Mouse (Mus musculus) embryonic facial prominence, embryonic 13.5 days (tissue): ENCODE measurements around the gene Fam71e2. TPM values are rescaled to one million over a fixed set of nuclear protein-coding genes. Genes with fewer than 3 reads are reported as not detected.

Experiments used
- ATAC-seq: fragments of 200-750 bp; cut with Nextera tagmentation; 2 replicates; pipeline ENCODE4 v1.8.0; 2017; ENCODE audit warnings: low read depth; ENCODE audit not compliant: insufficient number of reproducible peaks, insufficient read depth, low FRiP score, low TSS enrichment
- H3K27ac ChIP-seq: fragments of 300-500 bp; sonication (generic); 2 replicates; pipeline ENCODE4 v1.5.1; 2015; ENCODE audit warnings: moderate library complexity, mild to moderate bottlenecking, inconsistent platforms
- H3K27me3 ChIP-seq: fragments of 300-500 bp; sonication (generic); 2 replicates; pipeline ENCODE4 v1.6.1; 2015; ENCODE audit warnings: mild to moderate bottlenecking, inconsistent platforms
- H3K36me3 ChIP-seq: fragments of 300-500 bp; sonication (generic); 2 replicates; pipeline ENCODE4 v1.6.1; 2015; ENCODE audit warnings: mild to moderate bottlenecking, inconsistent platforms
- H3K4me1 ChIP-seq: fragments of 300-500 bp; sonication (generic); 2 replicates; pipeline ENCODE4 v1.6.1; 2015; ENCODE audit warnings: inconsistent platforms
- H3K4me2 ChIP-seq: fragments of 300-500 bp; sonication (generic); 2 replicates; pipeline ENCODE4 v1.6.1; 2015; ENCODE audit warnings: moderate library complexity, mild to moderate bottlenecking, inconsistent platforms
- H3K4me3 ChIP-seq: fragments of 300-500 bp; sonication (generic); 2 replicates; pipeline ENCODE4 v1.5.1; 2015; ENCODE audit warnings: mild to moderate bottlenecking, inconsistent platforms
- H3K9ac ChIP-seq: fragments of 300-500 bp; sonication (generic); 2 replicates; pipeline ENCODE4 v1.6.1; 2015; ENCODE audit warnings: mild to moderate bottlenecking, inconsistent platforms
- H3K9me3 ChIP-seq: fragments of 300-500 bp; sonication (generic); 2 replicates; pipeline ENCODE4 v1.6.1; 2016; ENCODE audit warnings: inconsistent platforms
- WGBS: fragments of 180-500 bp; shearing (Covaris S2); methylation state at CpG from one replicate; pipeline ENCODE4 v1.1.7; 2015; ENCODE audit warnings: mixed read lengths; 5-methylcytosine and 5-hydroxymethylcytosine counted together
- polyA plus RNA-seq: library from polyadenylated mRNA; unstranded; fragments of >200 nt; fragmentation: Nextera tagmentation; extraction: Ambion mirVana; gene quantifications from 2 replicates; pipeline ENCODE4 v1.2.1, GENCODE M21; 2015

Gene Fam71e2
- polyA plus RNA-seq, 1 experiment from 2014 or later: not detected

GRCm38 (mm10) chr7:4746326-4746980 lies 24.6 kb downstream of the Fam71e2 start:
- no peak for ATAC-seq
- Histone ChIP-seq H3K27me3 (no peaks in the 10 kb centered on the region), H3K9me3 (no peaks in the 10 kb centered on the region), H3K4me3 (no peak overlapping the region), H3K36me3 (peaks cover 53% of the 10 kb centered on the region), H3K9ac (no peak overlapping the region), H3K4me1 (peaks cover 13% of the 10 kb centered on the region), H3K4me2 (no peak overlapping the region), H3K27ac (no peak overlapping the region)
- WGBS: 88% methylated on average over 22 of the region's 22 CpGs

DNA sequence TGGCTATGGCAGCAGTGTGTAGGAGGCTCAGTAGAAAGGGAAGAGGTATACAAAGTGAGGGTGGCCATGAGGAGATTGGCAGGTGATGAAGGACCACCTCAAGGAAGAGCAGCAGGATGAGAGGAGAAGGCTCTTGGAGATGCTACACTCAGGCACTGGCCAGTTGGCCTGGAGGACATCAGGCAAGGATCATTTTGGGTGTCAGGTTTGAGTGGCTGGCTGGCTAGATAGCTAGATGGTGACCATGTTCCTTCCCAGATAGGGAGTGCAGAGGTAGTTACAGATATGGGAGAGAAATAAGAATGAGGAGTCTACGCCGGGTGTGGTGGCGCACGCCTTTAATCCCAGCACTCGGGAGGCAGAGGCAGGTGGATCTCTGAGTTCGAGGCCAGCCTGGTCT lies 26.2 kb downstream of the Fam71e2 start:
- WGBS: 94% methylated on average over 6 of the region's 6 CpGs
- Histone ChIP-seq H3K9me3 (no peaks in the 10 kb centered on the region), H3K27ac (no peak overlapping the region), H3K4me1 (peaks cover 17% of the 10 kb centered on the region), H3K27me3 (no peaks in the 10 kb centered on the region), H3K36me3 (peaks cover 53% of the 10 kb centered on the region), H3K9ac (no peak overlapping the region), H3K4me3 (no peak overlapping the region), H3K4me2 (no peak overlapping the region)
- no peak for ATAC-seq

GRCm38 (mm10) chr7:4743354-4743753 lies 27.7 kb downstream of the Fam71e2 start:
- ATAC-seq: no peak
- H3K4me3 ChIP-seq: no peak overlapping the region
- H3K27me3 ChIP-seq: no peaks in the 10 kb centered on the region
- peaks cover 24% of the 10 kb centered on the region for H3K4me1 ChIP-seq
- H3K9me3 ChIP-seq: no peaks in the 10 kb centered on the region
- H3K36me3 ChIP-seq: peaks cover 50% of the 10 kb centered on the region
- H3K27ac ChIP-seq: no peak overlapping the region
- no peak overlapping the region for H3K9ac ChIP-seq
- H3K4me2 ChIP-seq: no peak overlapping the region
- 72% methylated on average over 2 of the region's 2 CpGs for WGBS

GRCm38 (mm10) chr7:4742482-4742819 lies 28.7 kb downstream of the Fam71e2 start:
- Histone ChIP-seq H3K9ac (peak overlapping the region; percentile 52; the same call in 1 of the 2 replicates), H3K36me3 (peaks cover 50% of the 10 kb centered on the region), H3K9me3 (no peaks in the 10 kb centered on the region), H3K27me3 (no peaks in the 10 kb centered on the region), H3K4me1 (peaks cover 24% of the 10 kb centered on the region), H3K27ac (no peak overlapping the region), H3K4me3 (no peak overlapping the region), H3K4me2 (no peak overlapping the region)
- WGBS: 89% methylated on average over 6 of the region's 6 CpGs
- ATAC-seq: no peak

GRCm38 (mm10) chr7:4741672-4742481 lies 29.2 kb downstream of the Fam71e2 start:
- Histone ChIP-seq H3K27me3 (no peaks in the 10 kb centered on the region), H3K36me3 (peaks cover 46% of the 10 kb centered on the region), H3K9ac (peak overlapping the region; percentile 89), H3K4me2 (peak overlapping the region; percentile 82), H3K4me3 (peak overlapping the region; percentile 75; the same call in 1 of the 2 replicates), H3K27ac (0 out of 2 replicates have a peak overlapping the region, but pooled peaks have one; percentile 92), H3K9me3 (no peaks in the 10 kb centered on the region), H3K4me1 (peaks cover 24% of the 10 kb centered on the region)
- ATAC-seq: no peak
- WGBS: 85% methylated on average over 21 of the region's 21 CpGs

GRCm38 (mm10) chr7:4741151-4741550 lies 30.0 kb downstream of the Fam71e2 start:
- H3K4me3 ChIP-seq: peak overlapping the region; percentile 75
- peaks cover 39% of the 10 kb centered on the region for H3K36me3 ChIP-seq
- ATAC-seq: no peak
- no peaks in the 10 kb centered on the region for H3K27me3 ChIP-seq
- H3K9ac ChIP-seq: peak overlapping the region; percentile 89
- no peaks in the 10 kb centered on the region for H3K9me3 ChIP-seq
- 10% methylated on average over 4 of the region's 4 CpGs for WGBS
- peak overlapping the region; percentile 92 for H3K27ac ChIP-seq
- peaks cover 24% of the 10 kb centered on the region for H3K4me1 ChIP-seq
- H3K4me2 ChIP-seq: peak overlapping the region; percentile 82

GRCm38 (mm10) chr7:4740309-4740727 lies 30.8 kb downstream of the Fam71e2 start:
- H3K27me3 ChIP-seq: no peaks in the 10 kb centered on the region
- H3K4me1 ChIP-seq: peaks cover 24% of the 10 kb centered on the region
- H3K4me3 ChIP-seq: peak overlapping the region; percentile 75
- peak overlapping the region; percentile 92 for H3K27ac ChIP-seq
- H3K9ac ChIP-seq: peak overlapping the region; percentile 89
- H3K36me3 ChIP-seq: peaks cover 30% of the 10 kb centered on the region
- ATAC-seq: no peak; the same call in 1 of the 2 replicates
- peak overlapping the region; percentile 82 for H3K4me2 ChIP-seq
- under 1% methylated on average over 14 of the region's 14 CpGs for WGBS
- no peaks in the 10 kb centered on the region for H3K9me3 ChIP-seq

DNA sequence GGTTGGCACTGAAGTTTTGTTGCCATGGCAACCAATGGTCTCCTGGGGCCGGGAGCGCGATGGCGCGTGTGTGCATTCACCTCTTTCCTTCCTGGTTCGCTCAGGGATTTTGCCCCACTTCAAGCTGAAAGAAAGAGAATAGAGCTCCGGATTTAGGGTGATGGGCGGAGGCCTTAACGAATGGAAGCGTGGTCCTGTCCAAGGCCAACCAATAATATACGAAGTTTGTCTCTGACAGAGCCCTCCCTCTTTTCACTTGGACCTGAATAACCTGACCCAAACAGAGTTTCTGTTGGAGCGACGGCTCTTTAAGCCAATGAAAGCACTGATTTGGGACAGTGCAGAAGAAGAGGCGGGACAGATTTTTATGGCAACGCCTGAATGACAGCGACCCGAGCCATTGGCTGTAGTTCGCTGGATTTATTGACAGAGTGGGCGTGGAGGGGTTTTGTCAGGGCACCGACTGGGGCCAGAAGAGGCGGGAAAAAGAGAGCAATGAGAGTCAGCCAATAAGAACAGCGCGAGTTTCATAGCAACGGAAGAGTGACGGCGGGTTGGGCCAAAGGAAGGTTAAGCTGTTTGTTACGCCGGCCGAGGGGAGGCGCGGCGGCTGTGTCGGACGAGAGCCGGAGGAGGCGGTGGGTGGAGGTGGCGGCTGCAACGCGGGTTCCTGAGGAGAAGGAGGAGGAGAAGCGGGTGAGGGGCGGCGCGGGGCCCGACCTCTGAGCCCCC lies 31.4 kb downstream of the Fam71e2 start, which contains the start of gene Kmt5c:
TSS of gene Kmt5c (plus strand) at position 572 of the 732 bp plus-strand sequence.
- peaks cover 27% of the 10 kb centered on the region for H3K36me3 ChIP-seq
- H3K27me3 ChIP-seq: no peaks in the 10 kb centered on the region
- peaks cover 24% of the 10 kb centered on the region for H3K4me1 ChIP-seq
- H3K9ac ChIP-seq: peak within 1 kb of the TSS; percentile 89
- peak within 1 kb of the TSS; percentile 75 for H3K4me3 ChIP-seq
- peak within 1 kb of the TSS; percentile 82 for H3K4me2 ChIP-seq
- peak; percentile 99 for ATAC-seq
- H3K9me3 ChIP-seq: no peaks in the 10 kb centered on the region
- peak within 1 kb of the TSS; percentile 92 for H3K27ac ChIP-seq
- under 1% methylated on average over 38 of the region's 44 CpGs for WGBS

DNA sequence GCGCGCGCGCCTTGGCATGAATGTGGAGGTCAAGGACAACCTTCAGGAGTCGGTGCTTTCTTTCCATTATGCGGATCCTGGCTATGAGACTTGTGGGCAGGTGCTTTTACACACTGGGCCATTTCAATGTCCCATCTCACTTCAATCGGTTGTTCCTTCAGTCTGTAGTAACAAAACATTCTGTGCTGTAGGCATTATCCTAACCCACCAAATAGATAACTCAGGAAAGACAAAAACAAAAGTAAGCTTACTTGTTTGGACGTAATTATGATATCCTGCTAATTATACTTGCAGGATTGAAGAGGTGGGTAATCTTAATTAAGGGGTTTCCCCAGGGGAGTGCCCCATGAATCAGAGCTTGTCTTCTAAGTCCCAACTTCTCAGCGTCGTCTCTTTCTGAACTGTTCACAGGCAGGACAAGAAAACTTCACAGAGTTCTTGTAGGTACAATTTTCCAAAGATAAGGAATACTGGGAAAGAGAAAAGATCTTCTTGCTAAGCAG lies 32.0 kb downstream of the Fam71e2 start:
- peak overlapping the region; percentile 75 for H3K4me3 ChIP-seq
- H3K27me3 ChIP-seq: no peaks in the 10 kb centered on the region
- H3K27ac ChIP-seq: peak overlapping the region; percentile 86
- peaks cover 22% of the 10 kb centered on the region for H3K36me3 ChIP-seq
- 52% methylated on average over 10 of the region's 10 CpGs for WGBS
- ATAC-seq: no peak
- H3K4me2 ChIP-seq: peak overlapping the region; percentile 65
- peaks cover 24% of the 10 kb centered on the region for H3K4me1 ChIP-seq
- no peaks in the 10 kb centered on the region for H3K9me3 ChIP-seq
- H3K9ac ChIP-seq: peak overlapping the region; percentile 65

- Histone ChIP-seq H3K9ac (no peak overlapping the region), H3K27ac (no peak overlapping the region), H3K9me3 (no peaks in the 10 kb centered on the region), H3K4me1 (no peaks in the 10 kb centered on the region), H3K4me3 (no peak overlapping the region), H3K27me3 (no peaks in the 10 kb centered on the region), H3K4me2 (no peak overlapping the region), H3K36me3 (no peaks in the 10 kb centered on the region)
- WGBS: 63% methylated on average over 6 of the region's 6 CpGs
- no peak for ATAC-seq
Measured at GRCm38 (mm10) chr7:4732968-4733392, 38.1 kb downstream of the Fam71e2 start.

DNA sequence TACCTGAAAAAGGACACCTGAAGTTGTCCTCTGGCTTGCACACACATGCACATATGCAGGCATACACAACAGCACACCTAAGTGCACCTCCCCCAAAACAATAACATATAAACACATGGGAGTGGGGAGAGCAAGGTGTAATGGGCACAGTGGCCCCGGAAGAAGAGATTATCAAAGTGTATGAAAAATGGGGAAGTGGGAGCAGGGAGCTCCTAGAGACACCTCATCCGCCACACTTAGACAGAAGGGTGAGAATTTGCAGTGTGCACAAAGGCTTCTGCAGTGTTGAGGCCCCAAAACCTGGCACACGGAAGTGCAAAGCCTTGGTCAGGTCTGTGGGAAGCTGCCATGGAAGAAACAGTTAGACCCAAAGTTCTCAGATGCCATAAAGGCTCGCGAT lies 40.0 kb downstream of the Fam71e2 start:
- 0 out of 2 replicates have a peak overlapping the region, but pooled peaks have one; percentile 3 for H3K9ac ChIP-seq
- no peaks in the 10 kb centered on the region for H3K9me3 ChIP-seq
- no peak overlapping the region for H3K4me2 ChIP-seq
- H3K4me3 ChIP-seq: no peak overlapping the region
- no peaks in the 10 kb centered on the region for H3K36me3 ChIP-seq
- 82% methylated on average over 5 of the region's 5 CpGs for WGBS
- no peaks in the 10 kb centered on the region for H3K4me1 ChIP-seq
- H3K27ac ChIP-seq: no peak overlapping the region
- H3K27me3 ChIP-seq: no peaks in the 10 kb centered on the region
- ATAC-seq: no peak
